Mouse (Mus musculus) colon, adult 2 months (tissue): ENCODE results near the gene Zc3h12c. TPM values are rescaled to one million over a fixed set of nuclear protein-coding genes. Genes with fewer than 3 reads are reported as not detected.

Experiments
- polyA plus RNA-seq: library from polyadenylated mRNA; depleted of rRNA; stranded (reverse); fragments of >200 nt; gene quantifications from 2 replicates; pipeline ENCODE4 v1.2.3, GENCODE M21; 2012; rRNA removed

The Zc3h12c gene
- 0.56 and 0.62 TPM in 2 replicates for polyA plus RNA-seq

DNA sequence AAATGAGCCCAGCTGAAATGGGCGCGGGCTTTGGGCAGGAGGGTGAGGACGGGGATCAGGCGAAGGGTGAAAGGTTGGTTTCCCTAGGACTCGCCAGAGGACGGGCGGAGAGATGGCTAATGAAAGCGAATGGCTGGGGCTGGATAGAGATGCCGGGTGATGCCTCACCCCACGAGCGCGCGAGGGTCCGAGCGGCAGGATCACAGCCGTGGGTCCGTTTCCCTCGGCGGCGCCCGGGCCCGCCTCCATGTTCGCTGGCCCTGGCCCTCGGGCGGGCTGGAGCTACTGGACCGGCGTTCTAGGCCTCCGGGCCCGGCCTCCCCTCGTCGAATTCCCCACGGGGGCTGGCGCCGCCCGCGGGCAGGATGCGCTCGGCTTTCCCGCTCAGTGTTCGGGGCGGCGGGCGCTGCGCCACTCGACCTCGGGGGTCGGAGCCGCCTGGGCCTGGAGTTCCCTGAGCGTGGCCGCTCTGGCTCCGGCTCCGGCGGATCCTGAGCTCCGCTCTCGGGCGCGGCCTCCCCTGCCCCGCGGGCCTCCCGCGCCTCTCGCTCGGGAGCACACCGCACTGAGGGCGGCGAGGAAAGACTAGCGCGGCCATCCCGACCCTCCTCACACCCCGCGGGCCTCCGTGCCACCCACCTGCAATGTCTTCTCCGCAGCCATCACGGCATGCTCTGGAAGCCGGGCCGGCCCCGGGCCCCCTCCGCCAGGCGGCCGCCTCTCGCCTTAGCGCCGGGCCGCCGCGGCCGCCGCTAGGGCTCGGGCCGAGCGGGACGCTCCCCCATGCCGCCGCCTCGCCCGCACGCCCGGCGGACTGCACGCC, at the start of gene Zc3h12c:
Gene Zc3h12c (minus strand): TSS at position 710 of the 823 bp plus-strand sequence.

Other genes starting within 250 kb of the Zc3h12c start
- gene Fdx1, start 205.0 kb downstream of the Zc3h12c start, polyA plus RNA-seq = 101 and 104 TPM in 2 replicates
- 3.0 and 3.5 TPM in 2 replicates for gene Rdx, start 121.4 kb downstream of the Zc3h12c start, polyA plus RNA-seq